Mouse (Mus musculus) monocyte, adult 2 months (primary cell): ENCODE results near the gene Cerk.
"Not testable (repeated sequence)": the region's sequence is repeated elsewhere in the genome, so short reads cannot be mapped to it uniquely, and the experiment has no call there.

ENCODE experiments used
- DNase-seq, 2 experiments: peaks; one replicate each; pipeline ENCODE4 v3.0.0; 2022; ENCODE audit warnings: low spot score in 2 of 2, low read depth in 1 of 2

Cerk gene

GRCm38 (mm10) chr15:86165811-86166590, 19.9 kb downstream of the Cerk start:
- DNase-seq, result no peak

GRCm38 (mm10) chr15:86164718-86165345, 21.1 kb downstream of the Cerk start:
- DNase-seq, result no peak

GRCm38 (mm10) chr15:86161800-86162199, 24.1 kb downstream of the Cerk start:
- DNase-seq, result not testable (repeated sequence)

GRCm38 (mm10) chr15:86160906-86161305, 25.0 kb downstream of the Cerk start:
- DNase-seq, result no peak

- DNase-seq, result no peak
Measured at GRCm38 (mm10) chr15:86159719-86160118, 26.2 kb downstream of the Cerk start.

- no peak for DNase-seq
Measured at GRCm38 (mm10) chr15:86159093-86159492, 26.8 kb downstream of the Cerk start.

- no peak for DNase-seq
Measured at GRCm38 (mm10) chr15:86156492-86156891, 29.4 kb downstream of the Cerk start.

- DNase-seq, result no peak
Measured at GRCm38 (mm10) chr15:86153481-86153960, 32.4 kb downstream of the Cerk start.

- no peak for DNase-seq
Measured at GRCm38 (mm10) chr15:86150593-86150992, 35.3 kb downstream of the Cerk start.

GRCm38 (mm10) chr15:86146922-86147321, 39.0 kb downstream of the Cerk start:
- DNase-seq, result no peak

GRCm38 (mm10) chr15:86145046-86145445, 40.9 kb downstream of the Cerk start:
- no peak for DNase-seq

- no peak for DNase-seq
Measured at GRCm38 (mm10) chr15:86144577-86144976, 41.4 kb downstream of the Cerk start.

- no peak for DNase-seq
Measured at GRCm38 (mm10) chr15:86140323-86140722, 45.6 kb downstream of the Cerk start.

GRCm38 (mm10) chr15:86137638-86138037, 48.3 kb downstream of the Cerk start:
- no peak for DNase-seq

GRCm38 (mm10) chr15:86134941-86135783, 50.8 kb downstream of the Cerk start:
- peak; percentile 45 to 67 for DNase-seq

GRCm38 (mm10) chr15:86130657-86131056, 55.3 kb downstream of the Cerk start:
- no peak for DNase-seq

- DNase-seq, result no peak
Measured at GRCm38 (mm10) chr15:86129036-86129435, 56.9 kb downstream of the Cerk start.

- peak; percentile 30 to 39 for DNase-seq
Measured at GRCm38 (mm10) chr15:86124359-86124758, 61.6 kb downstream of the Cerk start.

- no peak for DNase-seq
Measured at GRCm38 (mm10) chr15:86123409-86123808, 62.5 kb downstream of the Cerk start.

GRCm38 (mm10) chr15:86122261-86122949, 63.5 kb downstream of the Cerk start:
- DNase-seq, result no peak

- DNase-seq, result no peak
Measured at GRCm38 (mm10) chr15:86119186-86119585, 66.8 kb downstream of the Cerk start.
